Mouse (Mus musculus): ENCODE data around the gene Dok5. TPM values are rescaled to one million over a fixed set of nuclear protein-coding genes. Genes with fewer than 3 reads are reported as not detected.

The Dok5 gene
- total and polyA plus RNA-seq, 3 experiments: not detected

GRCm38 (mm10) chr2:170873382-170873781, 141.8 kb downstream of the Dok5 start (continued):
- TF ChIP-seq KAT2A (conservative IDR thresholded peaks at IDR 0.05; ENCODE audit: low read depth, low read length): no peak
- no peak for TF ChIP-seq POLR2A (IDR thresholded peaks at IDR 0.05; ENCODE audit: control insufficient read depth in 1 of 2, insufficient read depth in 1 of 2, low read depth in 1 of 2, low read length in 2 of 2, poor library complexity in 1 of 2)
- no peak for TF ChIP-seq JUND (IDR thresholded peaks at IDR 0.05; ENCODE audit: low read depth, low read length)
- TF ChIP-seq USF1 (IDR thresholded peaks at IDR 0.05; ENCODE audit: low read depth, low read length): no peak
- no peak for TF ChIP-seq GATA1 (IDR thresholded peaks at IDR 0.05; ENCODE audit: low read depth, low read length)
- no peak for TF ChIP-seq ZMIZ1 (IDR thresholded peaks at IDR 0.05; ENCODE audit: low read depth, low read length)
- TF ChIP-seq ZNF384 (IDR thresholded peaks at IDR 0.05; ENCODE audit: low read depth, low read length): no peak
- TF ChIP-seq POLR2AphosphoS5 (IDR thresholded peaks at IDR 0.05; ENCODE audit: borderline replicate concordance, low read depth, low read length): no peak
- TF ChIP-seq UBTF (IDR thresholded peaks at IDR 0.05; ENCODE audit: borderline replicate concordance, insufficient read depth, low read depth, low read length): no peak
- no peak for TF ChIP-seq BHLHE40 (IDR thresholded peaks at IDR 0.05; ENCODE audit: borderline replicate concordance, low read depth, low read length)
- TF ChIP-seq ZKSCAN1 (IDR thresholded peaks at IDR 0.05; ENCODE audit: low read depth, low read length): no peak

GRCm38 (mm10) chr2:170877515-170877914, 145.9 kb downstream of the Dok5 start:
- no peak overlapping the region for H3K9ac ChIP-seq (ENCODE audit: control insufficient read depth, low read depth, low read length, poor library complexity, severe bottlenecking)
- TF ChIP-seq NELFE (IDR thresholded peaks at IDR 0.05; ENCODE audit: low read depth, low read length) (no peak), MAFK (IDR thresholded peaks at IDR 0.05; ENCODE audit: borderline replicate concordance, low read depth, low read length) (no peak), MYC (IDR thresholded peaks at IDR 0.05; ENCODE audit: low read depth, low read length) (no peak), TCF12 (IDR thresholded peaks at IDR 0.05; ENCODE audit: low read depth, low read length) (no peak), USF1 (IDR thresholded peaks at IDR 0.05; ENCODE audit: low read depth, low read length) (no peak), CHD1 (IDR thresholded peaks at IDR 0.05; ENCODE audit: low read depth, low read length) (no peak), ZMIZ1 (IDR thresholded peaks at IDR 0.05; ENCODE audit: low read depth, low read length) (no peak), USF2 (IDR thresholded peaks at IDR 0.05; ENCODE audit: borderline replicate concordance in 1 of 2, insufficient read depth in 1 of 2, low read depth in 1 of 2, low read length in 2 of 2) (no peak), POLR2A (IDR thresholded peaks at IDR 0.05; ENCODE audit: control insufficient read depth in 1 of 2, insufficient read depth in 1 of 2, low read depth in 1 of 2, low read length in 2 of 2, poor library complexity in 1 of 2) (no peak), CTCF (IDR thresholded peaks at IDR 0.05 in 2 of 3, conservative IDR thresholded peaks at IDR 0.05 in 1 of 3; ENCODE audit: control insufficient read depth in 1 of 3, insufficient read depth in 1 of 3, low read depth in 2 of 3, low read length in 3 of 3, poor library complexity in 1 of 3, severe bottlenecking in 1 of 3) (peak; percentile 33 to 61 (median 52)), HCFC1 (IDR thresholded peaks at IDR 0.05; ENCODE audit: low read depth, low read length) (no peak), ZC3H11A (IDR thresholded peaks at IDR 0.05; ENCODE audit: low read depth, low read length) (peak; percentile 19; the same call in 1 of the 2 replicates), POLR2AphosphoS2 (IDR thresholded peaks at IDR 0.05; ENCODE audit: low read length) (no peak), ZNF384 (IDR thresholded peaks at IDR 0.05; ENCODE audit: low read depth, low read length) (no peak), NRF1 (IDR thresholded peaks at IDR 0.05; ENCODE audit: insufficient read depth, low read depth, low read length, poor library complexity, severe bottlenecking) (no peak), RAD21 (IDR thresholded peaks at IDR 0.05; ENCODE audit: low read depth, low read length) (peak; percentile 43), KAT2A (conservative IDR thresholded peaks at IDR 0.05; ENCODE audit: low read depth, low read length) (no peak), POLR2AphosphoS5 (IDR thresholded peaks at IDR 0.05; ENCODE audit: borderline replicate concordance, low read depth, low read length) (no peak), TAL1 (IDR thresholded peaks at IDR 0.05; ENCODE audit: low read length) (no peak), MXI1 (IDR thresholded peaks at IDR 0.05; ENCODE audit: low read depth, low read length) (no peak), EP300 (IDR thresholded peaks at IDR 0.05; ENCODE audit: low read depth in 1 of 2, low read length in 2 of 2) (no peak), TBP (IDR thresholded peaks at IDR 0.05; ENCODE audit: low read depth, low read length) (no peak), GATA1 (IDR thresholded peaks at IDR 0.05; ENCODE audit: low read depth, low read length) (no peak), JUND (IDR thresholded peaks at IDR 0.05; ENCODE audit: low read depth, low read length) (no peak), GABPA (IDR thresholded peaks at IDR 0.05; ENCODE audit: low read depth, low read length) (no peak), UBTF (IDR thresholded peaks at IDR 0.05; ENCODE audit: borderline replicate concordance, insufficient read depth, low read depth, low read length) (no peak), CHD2 (IDR thresholded peaks at IDR 0.05; ENCODE audit: low read length) (no peak), RCOR1 (IDR thresholded peaks at IDR 0.05; ENCODE audit: low read depth, low read length) (no peak), BHLHE40 (IDR thresholded peaks at IDR 0.05; ENCODE audit: borderline replicate concordance, low read depth, low read length) (no peak), MAZ (IDR thresholded peaks at IDR 0.05; ENCODE audit: low read depth, low read length) (no peak), ELF1 (IDR thresholded peaks at IDR 0.05; ENCODE audit: low read depth, low read length) (no peak), ZKSCAN1 (IDR thresholded peaks at IDR 0.05; ENCODE audit: low read depth, low read length) (no peak), SIN3A (IDR thresholded peaks at IDR 0.05; ENCODE audit: low read length) (no peak)

More at GRCm38 (mm10) chr2:170877515-170877914, 145.9 kb downstream of the Dok5 start:
- no peaks in the 10 kb centered on the region for H3K4me1 ChIP-seq (ENCODE audit: control insufficient read depth in 1 of 2, insufficient read depth in 2 of 2, low read length in 2 of 2)
- no peak overlapping the region for H3K27ac ChIP-seq (ENCODE audit: control insufficient read depth, low read depth, low read length)
- DNase-seq (ENCODE audit: low read depth, low spot score): peak; percentile 37
- H3K27me3 ChIP-seq (ENCODE audit: control insufficient read depth in 1 of 2, insufficient read depth in 2 of 2, low read length in 2 of 2): no peaks in the 10 kb centered on the region
- no peaks in the 10 kb centered on the region for H3K36me3 ChIP-seq (ENCODE audit: control insufficient read depth in 1 of 2, insufficient read depth in 2 of 2, low read length in 2 of 2)
- no peaks in the 10 kb centered on the region for H3K79me2 ChIP-seq (ENCODE audit: control insufficient read depth, insufficient read depth, low read length, poor library complexity)
- H3K4me3 ChIP-seq (ENCODE audit: control insufficient read depth in 1 of 2, insufficient read depth in 1 of 2, low read depth in 2 of 2, low read length in 2 of 2): no peak overlapping the region
- no peaks in the 10 kb centered on the region for H3K9me3 ChIP-seq (replicated peaks; ENCODE audit: insufficient read depth, low read length)
